Comparison of ENCODE assay signal across 9 mouse cellular contexts in the genomic region with DNA sequence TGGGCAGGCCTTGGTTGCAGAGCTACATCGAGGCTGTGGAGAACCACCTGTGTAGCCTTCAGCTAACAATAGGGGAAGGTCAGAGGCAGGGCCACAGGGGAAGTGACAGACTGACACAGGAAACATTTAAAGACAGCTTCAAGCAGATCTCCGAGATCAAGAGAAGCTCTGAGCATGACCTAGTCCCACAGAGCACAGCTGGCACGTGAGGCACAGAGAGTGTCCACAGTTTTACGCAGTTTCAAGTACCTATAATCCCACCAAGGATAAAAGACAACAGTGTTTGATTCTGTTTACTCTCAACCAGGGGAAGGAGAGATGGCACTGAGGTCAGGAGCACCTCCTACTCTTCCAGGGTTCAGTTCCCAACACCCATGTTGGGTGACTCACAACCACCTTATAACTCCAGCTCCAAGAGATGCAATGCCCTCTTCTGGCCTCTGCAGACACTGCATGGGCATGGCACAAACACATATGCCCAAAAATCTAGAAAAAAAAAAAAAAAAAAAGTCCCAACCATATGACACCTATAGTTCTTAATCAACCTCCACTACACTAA.
A peak's percentile ranks its signal among the peaks of the same experiment; 100 is the strongest.
DNase-seq lines count a peak whose midpoint lies in the region; ATAC-seq and TF ChIP-seq lines count a peak whose summit lies in the region.
"Had no signal": no experiment of that assay in that cellular context is flagged by ENCODE, and none has a peak within 500 bp of the region (broad histone marks: within the 10 kb centered on the region; RNA-seq: fewer than 3 reads in every experiment).

No protein-coding gene starts in this region.

- H3K9ac ChIP-seq in MEL (ENCODE audit: control insufficient read depth, low read depth, low read length, poor library complexity, severe bottlenecking), result no peak overlapping the region
- no peak overlapping the region for H3K9ac ChIP-seq in intestine, postnatal 0 days (ENCODE audit: low read depth, low read length)

- intact Hi-C loops in left cerebral cortex, adult 2 months (cut with DNase I), result no loop called here

- WGBS in intestine, postnatal 0 days, result 62% methylated on average over 4 of the region's 4 CpGs

- H3K4me2 ChIP-seq in intestine, postnatal 0 days (replicated peaks; ENCODE audit: low read depth), result no peak overlapping the region

- peak; percentile 35 for TF ChIP-seq CTCF in left cerebral cortex, adult 2 months (IDR thresholded peaks at IDR 0.05)
- TF ChIP-seq CTCF in MEL (IDR thresholded peaks at IDR 0.05 in 2 of 3, conservative IDR thresholded peaks at IDR 0.05 in 1 of 3; ENCODE audit: control insufficient read depth in 1 of 3, insufficient read depth in 1 of 3, low read depth in 2 of 3, low read length in 3 of 3, poor library complexity in 1 of 3, severe bottlenecking in 1 of 3), result peak; percentile 41 to 54 (median 45)
- TF ChIP-seq CTCF in intestine, postnatal 0 days (IDR thresholded peaks at IDR 0.05; ENCODE audit: low read depth), result peak; percentile 49

- DNase-seq in left cerebral cortex, adult 2 months (ENCODE audit: extremely low spot score in 1 of 2, low spot score in 2 of 2), result no peak
- no peak for DNase-seq in left cerebral cortex, adult 8-10 months (ENCODE audit: low spot score in 2 of 2)
- peak; percentile 47 for DNase-seq in MEL (ENCODE audit: low read depth, low spot score)
- peak; percentile 29 to 71 for DNase-seq in spleen, postnatal 4 days (ENCODE audit: low spot score in 2 of 2)
- no peak for DNase-seq in right cerebral cortex, postnatal 36 days (ENCODE audit: low spot score in 2 of 2)
- DNase-seq in ovary, postnatal 36 days (ENCODE audit: low spot score), result no peak
- DNase-seq in urinary bladder, postnatal 4 days (ENCODE audit: low spot score in 2 of 2), result no peak
- DNase-seq: cerebellum, adult 9-10 months had no signal

- H3K4me3 ChIP-seq in left cerebral cortex, adult 2 months, result no peak overlapping the region
- H3K4me3 ChIP-seq in MEL (ENCODE audit: control insufficient read depth in 1 of 2, insufficient read depth in 1 of 2, low read depth in 2 of 2, low read length in 2 of 2), result no peak overlapping the region
- no peak overlapping the region for H3K4me3 ChIP-seq in intestine, postnatal 0 days (ENCODE audit: low read depth, low read length)

- H3K79me2 ChIP-seq in MEL (ENCODE audit: control insufficient read depth, insufficient read depth, low read length, poor library complexity), result no peaks in the 10 kb centered on the region

- no peaks in the 10 kb centered on the region for H3K36me3 ChIP-seq in MEL (ENCODE audit: control insufficient read depth in 1 of 2, insufficient read depth in 2 of 2, low read length in 2 of 2)
- 0 out of 2 replicates have a peak, but pooled peaks cover 5% of the 10 kb centered on the region for H3K36me3 ChIP-seq in intestine, postnatal 0 days (ENCODE audit: control insufficient read depth, insufficient read depth)

- H3K27me3 ChIP-seq in MEL (ENCODE audit: control insufficient read depth in 1 of 2, insufficient read depth in 2 of 2, low read length in 2 of 2), result no peaks in the 10 kb centered on the region
- no peaks in the 10 kb centered on the region for H3K27me3 ChIP-seq in intestine, postnatal 0 days (replicated peaks; ENCODE audit: control insufficient read depth, insufficient read depth, low read length)

- TF ChIP-seq EP300 in MEL (IDR thresholded peaks at IDR 0.05; ENCODE audit: low read depth in 1 of 2, low read length in 2 of 2), result no peak

- peak; percentile 14 for TF ChIP-seq RAD21 in MEL (IDR thresholded peaks at IDR 0.05; ENCODE audit: low read depth, low read length)

- H3K4me1 ChIP-seq in MEL (ENCODE audit: control insufficient read depth in 1 of 2, insufficient read depth in 2 of 2, low read length in 2 of 2), result no peaks in the 10 kb centered on the region
- H3K4me1 ChIP-seq in intestine, postnatal 0 days (replicated peaks; ENCODE audit: control insufficient read depth, insufficient read depth, low read length), result 0 out of 2 replicates have a peak, but pooled peaks cover 4% of the 10 kb centered on the region

- H3K9me3 ChIP-seq in MEL (replicated peaks; ENCODE audit: insufficient read depth, low read length), result no peaks in the 10 kb centered on the region
- no peaks in the 10 kb centered on the region for H3K9me3 ChIP-seq in intestine, postnatal 0 days (ENCODE audit: control insufficient read depth)

- H3K27ac ChIP-seq in left cerebral cortex, adult 2 months, result peak overlapping the region; percentile 51
- no peak overlapping the region for H3K27ac ChIP-seq in MEL (ENCODE audit: control insufficient read depth, low read depth, low read length)
- no peak overlapping the region for H3K27ac ChIP-seq in intestine, postnatal 0 days (ENCODE audit: low read depth, low read length)

- no peak for ATAC-seq in intestine, postnatal 0 days

- no peak for TF ChIP-seq POLR2A in MEL (IDR thresholded peaks at IDR 0.05; ENCODE audit: control insufficient read depth in 1 of 2, insufficient read depth in 1 of 2, low read depth in 1 of 2, low read length in 2 of 2, poor library complexity in 1 of 2)

TF ChIP-seq in MEL, 35 proteins besides CTCF, POLR2A, EP300 and RAD21:
- no peak for TF ChIP-seq E2F4 (IDR thresholded peaks at IDR 0.05; ENCODE audit: borderline replicate concordance, low read depth, low read length)
- TF ChIP-seq MAX (IDR thresholded peaks at IDR 0.05; ENCODE audit: low read length), result no peak
- TF ChIP-seq POLR2AphosphoS2 (IDR thresholded peaks at IDR 0.05; ENCODE audit: low read length), result no peak
- peak; percentile 46 for TF ChIP-seq SMC3 (IDR thresholded peaks at IDR 0.05; ENCODE audit: low read depth, low read length)
- peak; percentile 84 for TF ChIP-seq ZNF384 (IDR thresholded peaks at IDR 0.05; ENCODE audit: low read depth, low read length)
- TF ChIP-seq ZMIZ1 (IDR thresholded peaks at IDR 0.05; ENCODE audit: low read depth, low read length), result no peak
- TF ChIP-seq NRF1 (IDR thresholded peaks at IDR 0.05; ENCODE audit: insufficient read depth, low read depth, low read length, poor library complexity, severe bottlenecking), result no peak
- no peak for TF ChIP-seq UBTF (IDR thresholded peaks at IDR 0.05; ENCODE audit: borderline replicate concordance, insufficient read depth, low read depth, low read length)
- TF ChIP-seq KAT2A (conservative IDR thresholded peaks at IDR 0.05; ENCODE audit: low read depth, low read length), result no peak
- no peak for TF ChIP-seq TAL1 (IDR thresholded peaks at IDR 0.05; ENCODE audit: low read length)
- TF ChIP-seq SIN3A (IDR thresholded peaks at IDR 0.05; ENCODE audit: low read length), result no peak
- no peak for TF ChIP-seq TBP (IDR thresholded peaks at IDR 0.05; ENCODE audit: low read depth, low read length)
- TF ChIP-seq GATA1 (IDR thresholded peaks at IDR 0.05; ENCODE audit: low read depth, low read length), result no peak

Comparison
In these comparisons a context has a peak if more than half of its experiments do, and no peak if none do; other contexts are left out.
1. DNase-seq: peak in MEL (single experiment) and spleen, postnatal 4 days (2 of 2); none in left cerebral cortex, adult 2 months (0 of 2), left cerebral cortex, adult 8-10 months (0 of 2), right cerebral cortex, postnatal 36 days (0 of 2), ovary, postnatal 36 days (single experiment) and urinary bladder, postnatal 4 days (0 of 2).
2. Peak in every context shown above with its lines, with median percentiles within 50 percentile points of each other: CTCF ChIP-seq.